Mouse (Mus musculus): ENCODE results near the gene Casp7. TPM values are rescaled to one million over a fixed set of nuclear protein-coding genes. Genes with fewer than 3 reads are reported as not detected.
A peak's percentile ranks its signal among the peaks of the same experiment; 100 is the strongest.
"Not testable (repeated sequence)": the region's sequence is repeated elsewhere in the genome, so short reads cannot be mapped to it uniquely, and the experiment has no call there.

Gene Casp7
- 1 to 10 TPM; 3.9 to 4.1 TPM for total RNA-seq (2021)
- long read RNA-seq, experiment 1, transcript Casp7-201 (7 exons, 2,350 nt): major isoform, 5 of 5 reads
- long read RNA-seq, experiment 1, partial matches to known transcripts: 0 of 5 reads
- long read RNA-seq, experiment 1, other reads (novel, unspliced or antisense): 0 of 5 reads
- long read RNA-seq, experiment 2, partial matches to known transcripts: 0 of 5 reads
- long read RNA-seq, experiment 2, other reads (novel, unspliced or antisense): 0 of 5 reads

DNA sequence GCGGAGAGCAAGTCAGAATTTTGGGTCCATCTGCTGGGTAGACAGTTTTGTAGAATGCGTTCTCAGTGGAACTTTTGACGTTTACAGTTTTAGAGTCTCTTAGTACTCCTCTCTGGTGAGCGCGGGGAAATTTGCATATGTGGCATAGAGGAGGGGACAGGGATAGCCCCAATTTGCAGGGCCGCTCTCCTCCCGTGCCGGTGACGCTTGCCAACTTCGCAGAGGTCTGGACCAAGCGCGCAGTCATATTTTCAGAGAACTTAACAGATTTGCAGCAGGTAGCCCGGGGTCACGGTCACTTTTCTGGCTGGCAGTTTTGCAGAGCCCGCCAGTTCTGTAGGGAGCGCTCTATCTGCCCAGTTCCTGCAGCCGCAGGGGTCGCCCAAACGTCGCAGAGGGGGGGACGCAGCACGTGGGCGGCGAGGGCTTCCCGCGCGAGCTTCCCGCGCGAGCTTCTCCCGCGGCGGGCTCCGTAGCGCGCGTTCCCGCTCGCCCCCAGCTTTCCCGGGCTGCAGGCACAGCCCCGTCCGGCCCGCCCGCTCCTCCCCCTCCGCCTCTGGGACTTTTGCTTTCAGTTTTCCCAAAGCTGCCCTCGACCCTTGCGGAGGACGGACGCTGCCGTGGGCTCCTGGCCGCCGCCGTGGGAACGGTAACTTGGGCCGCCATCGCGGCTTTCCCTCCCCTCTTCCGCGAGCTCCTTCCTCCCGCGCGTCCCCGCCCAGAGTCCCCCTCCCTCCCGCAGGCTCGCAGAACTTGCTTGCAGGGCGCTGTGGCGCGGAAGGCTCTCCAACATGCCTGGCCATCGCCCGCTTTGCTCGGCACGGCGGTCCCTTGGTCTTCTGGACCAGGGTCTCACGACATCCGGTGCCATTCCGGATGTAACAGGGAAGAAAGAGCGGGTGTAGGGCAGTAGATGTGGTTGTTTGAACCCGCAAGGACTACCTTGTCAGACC, at the start of gene Casp7:
Gene Casp7 (plus strand): TSS at position 461 of the 953 bp plus-strand sequence.
- Histone ChIP-seq H3K27ac (peak within 1 kb of the TSS; percentile 62), H3K4me3 (peak within 1 kb of the TSS; percentile 76)
- DNase-seq (ENCODE audit: extremely low spot score in 1 of 2, low spot score in 2 of 2): peak; percentile 41 to 51
- intact Hi-C loops (cut with DNase I): no loop called here
- no peak; the same call in 1 of the 2 replicates for TF ChIP-seq CTCF (IDR thresholded peaks at IDR 0.05)

DNA sequence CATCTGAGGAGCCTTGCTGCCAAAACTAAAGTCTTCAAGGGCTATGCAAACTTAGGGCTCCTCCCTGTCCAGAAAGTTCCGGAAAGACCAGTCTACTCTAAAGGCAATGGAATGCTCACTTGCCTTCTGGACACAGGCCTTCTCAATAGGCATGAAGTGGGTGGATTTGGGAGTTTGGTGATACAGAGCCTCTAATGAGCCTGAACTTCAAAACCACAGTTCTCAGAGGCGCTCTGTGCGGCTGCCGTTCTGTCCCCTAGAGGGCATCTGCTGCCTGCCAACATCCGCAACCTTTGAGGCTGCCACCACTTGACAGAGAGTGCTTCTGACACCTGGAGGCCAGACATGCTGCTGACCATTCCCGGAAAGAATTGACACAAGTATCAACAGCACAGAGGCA, 47.6 kb upstream of the Casp7 start:
- peak; percentile 23 for TF ChIP-seq CTCF (IDR thresholded peaks at IDR 0.05)
- no peak overlapping the region for H3K27ac ChIP-seq
- no peak for DNase-seq (ENCODE audit: extremely low spot score in 1 of 2, low spot score in 2 of 2)
- no peak overlapping the region for H3K4me3 ChIP-seq
- intact Hi-C loops (cut with DNase I): no loop called here

- DNase-seq (ENCODE audit: extremely low spot score in 1 of 2, low spot score in 2 of 2): no peak
- Histone ChIP-seq H3K4me3 (no peak overlapping the region), H3K27ac (no peak overlapping the region)
- intact Hi-C loops (cut with DNase I): no loop called here
- no peak for TF ChIP-seq CTCF (IDR thresholded peaks at IDR 0.05)
Observed at GRCm38 (mm10) chr19:56353689-56354088, 43.2 kb upstream of the Casp7 start.

GRCm38 (mm10) chr19:56355201-56355600, 41.7 kb upstream of the Casp7 start:
- DNase-seq (ENCODE audit: extremely low spot score in 1 of 2, low spot score in 2 of 2): no peak
- Histone ChIP-seq H3K4me3 (no peak overlapping the region), H3K27ac (no peak overlapping the region)
- TF ChIP-seq CTCF (IDR thresholded peaks at IDR 0.05): no peak
- intact Hi-C loops (cut with DNase I): no loop called here

DNA sequence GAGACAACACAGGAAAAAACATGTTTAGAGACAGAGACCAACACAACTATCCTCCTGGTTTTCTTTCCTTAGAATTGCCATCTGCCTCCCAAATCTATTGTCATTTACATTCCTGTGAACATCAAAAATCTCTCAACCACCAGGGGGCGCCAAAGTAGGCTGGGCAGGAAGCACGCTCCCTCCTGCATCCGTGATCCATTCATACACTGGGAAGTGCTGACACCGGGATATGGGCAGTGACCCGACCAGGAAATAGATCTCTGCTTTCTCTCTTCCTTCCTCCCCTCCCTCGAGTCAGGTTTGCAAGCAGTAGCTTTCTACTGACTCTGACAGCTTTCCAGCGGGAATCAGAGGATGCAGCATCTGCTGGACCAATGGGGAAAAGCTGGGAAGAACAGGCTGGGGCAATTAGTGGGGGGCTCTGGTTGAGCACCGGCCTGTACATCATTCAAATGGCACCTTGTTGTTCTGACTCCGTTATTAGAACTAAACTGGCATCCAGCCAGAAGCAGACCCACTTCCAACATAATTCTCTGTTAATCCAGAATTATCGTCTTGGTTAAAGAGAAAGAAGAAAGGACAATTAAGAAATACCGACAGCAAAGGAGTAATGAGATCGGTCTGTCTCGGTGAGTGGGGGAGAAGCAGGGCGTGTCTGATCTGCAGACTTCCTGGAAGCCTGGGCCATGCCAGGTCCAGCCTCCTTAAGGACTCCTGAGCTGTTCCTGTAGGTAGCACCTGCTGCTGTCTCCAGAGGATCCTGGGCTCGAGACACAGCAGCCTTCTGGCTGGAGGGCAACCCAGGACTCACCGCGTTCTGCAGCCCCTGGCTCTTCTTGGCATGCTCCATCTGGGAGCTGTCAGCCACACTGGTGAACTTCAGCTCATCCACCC, 40.2 kb upstream of the Casp7 start:
- Histone ChIP-seq H3K4me3 (no peak overlapping the region), H3K27ac (no peak overlapping the region)
- peak; percentile 69 to 80 for DNase-seq (ENCODE audit: extremely low spot score in 1 of 2, low spot score in 2 of 2)
- peak; percentile 75 for TF ChIP-seq CTCF (IDR thresholded peaks at IDR 0.05)
- intact Hi-C loops (cut with DNase I): loop anchor here (2.0 kb wide), 1 partner anchor 420 kb away; no protein-coding TSS in a partner anchor

DNA sequence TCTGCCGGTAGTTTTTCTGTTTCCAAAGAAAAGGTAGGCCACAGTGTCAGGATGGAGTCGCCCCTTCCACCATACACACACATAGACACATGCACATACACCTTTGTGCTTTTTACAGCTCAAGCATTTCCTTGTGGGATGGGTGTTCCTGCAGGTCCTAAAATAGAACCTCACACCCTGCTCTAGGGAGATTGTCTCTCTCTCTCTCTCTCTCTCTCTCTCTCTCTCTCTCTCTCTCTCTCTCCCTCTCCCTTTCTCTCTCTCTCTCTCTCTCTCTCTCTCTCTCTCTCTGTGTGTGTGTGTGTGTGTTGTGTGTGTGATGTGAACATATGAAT, 39.6 kb upstream of the Casp7 start:
- not testable (repeated sequence) for H3K27ac ChIP-seq; H3K4me3 ChIP-seq; DNase-seq (ENCODE audit: extremely low spot score in 1 of 2, low spot score in 2 of 2)
- intact Hi-C loops (cut with DNase I): loop anchor here (2.0 kb wide), 1 partner anchor 419 kb away; no protein-coding TSS in a partner anchor

DNA sequence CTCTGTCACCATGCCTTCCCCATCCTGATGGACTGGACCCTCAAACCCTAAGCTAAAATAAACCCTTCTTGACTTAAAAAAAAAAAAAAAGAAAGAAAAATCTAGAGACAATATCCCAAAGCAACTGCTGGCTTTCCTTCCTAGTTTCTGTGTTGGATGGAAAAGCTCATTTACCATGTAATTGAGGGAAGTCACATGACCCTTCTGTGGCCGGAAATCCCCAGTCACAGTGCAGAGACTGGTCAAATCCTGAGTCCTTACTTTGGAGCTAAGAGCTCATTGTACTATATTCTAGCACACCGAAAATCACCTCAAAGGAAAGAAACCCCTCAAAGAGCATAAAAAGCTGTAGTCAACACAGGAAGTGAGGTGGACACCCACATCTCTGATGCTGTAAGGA, 38.0 kb upstream of the Casp7 start:
- no peak for DNase-seq (ENCODE audit: extremely low spot score in 1 of 2, low spot score in 2 of 2)
- Histone ChIP-seq H3K4me3 (no peak overlapping the region), H3K27ac (no peak overlapping the region)
- TF ChIP-seq CTCF (IDR thresholded peaks at IDR 0.05): no peak
- intact Hi-C loops (cut with DNase I): no loop called here

DNA sequence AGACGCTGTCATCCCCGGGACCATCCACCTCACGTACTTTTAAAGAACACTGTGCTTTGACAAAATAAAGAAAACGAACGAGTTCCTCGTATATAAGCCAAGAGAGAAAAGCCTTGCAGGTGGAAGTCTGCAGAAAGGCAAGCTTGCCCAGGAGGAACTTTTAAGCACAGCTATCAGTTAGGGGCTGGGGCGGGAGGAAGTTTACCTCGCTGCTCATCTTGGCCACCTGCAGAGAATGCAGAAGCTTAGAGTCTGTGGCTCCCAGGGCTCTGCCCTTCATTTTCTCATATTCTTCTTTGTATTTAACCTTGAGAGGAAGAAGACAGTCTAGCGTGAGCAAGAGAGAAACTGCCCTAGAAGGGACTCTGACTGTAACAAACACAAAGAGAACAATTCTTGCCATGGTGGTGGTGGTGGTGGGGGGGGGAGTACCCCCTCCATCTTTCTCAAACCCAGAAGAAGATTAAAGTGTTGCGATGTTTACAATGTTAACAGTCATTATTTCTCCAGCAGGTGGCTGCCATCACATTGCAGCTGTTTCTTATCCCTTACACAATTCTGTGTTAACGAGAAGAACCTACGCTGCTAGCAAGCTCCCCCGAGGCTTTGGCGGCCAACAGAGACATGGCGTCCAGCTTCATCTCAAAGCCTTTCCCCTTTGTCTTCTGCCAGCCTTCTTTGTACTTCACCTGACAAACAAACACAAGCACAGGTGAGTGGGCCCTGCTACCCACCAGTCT, 33.0 kb upstream of the Casp7 start:
- Histone ChIP-seq H3K27ac (no peak overlapping the region), H3K4me3 (no peak overlapping the region)
- no peak for DNase-seq (ENCODE audit: extremely low spot score in 1 of 2, low spot score in 2 of 2)
- intact Hi-C loops (cut with DNase I): no loop called here
- no peak for TF ChIP-seq CTCF (IDR thresholded peaks at IDR 0.05)

DNA sequence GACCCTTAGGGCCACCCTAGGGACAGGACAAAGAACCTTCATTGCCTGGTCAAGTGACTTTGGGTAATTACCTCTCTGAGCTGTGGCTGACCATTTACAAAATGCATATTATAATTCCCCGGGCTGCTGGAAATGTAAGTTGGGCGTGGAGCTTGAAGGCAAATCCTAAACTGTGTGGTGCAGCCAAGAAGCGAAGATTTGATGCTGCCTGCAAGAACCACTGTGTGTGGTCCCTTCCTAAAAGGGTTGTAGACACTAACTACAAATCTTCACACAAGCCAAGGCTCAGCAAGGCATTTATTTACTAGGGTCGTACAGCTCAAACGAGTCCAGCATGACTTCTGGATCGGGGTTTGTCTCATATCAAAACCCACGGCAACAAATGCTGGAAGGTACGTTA, 32.4 kb upstream of the Casp7 start:
- DNase-seq (ENCODE audit: extremely low spot score in 1 of 2, low spot score in 2 of 2): no peak
- no peak for TF ChIP-seq CTCF (IDR thresholded peaks at IDR 0.05)
- H3K4me3 ChIP-seq: no peak overlapping the region
- no peak overlapping the region for H3K27ac ChIP-seq
- intact Hi-C loops (cut with DNase I): no loop called here

DNA sequence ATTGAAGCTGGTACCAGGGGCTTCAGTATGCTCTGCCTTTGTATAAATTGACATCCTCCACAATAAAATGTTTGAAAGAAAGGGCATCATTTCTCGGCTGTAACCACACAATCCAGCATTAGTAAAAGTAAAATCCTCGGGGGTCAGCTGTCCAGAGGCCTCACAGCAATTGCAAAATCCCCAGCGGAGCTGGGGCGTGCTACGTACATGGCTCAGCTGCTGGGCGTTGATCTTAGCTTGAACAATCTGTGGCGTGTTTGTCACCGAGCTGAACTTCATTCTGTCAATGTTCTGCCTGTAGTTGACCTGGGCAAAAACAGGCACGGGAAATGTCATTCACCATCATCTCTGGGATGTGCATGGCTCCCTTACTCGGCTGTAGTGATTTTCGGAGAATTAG, 30.8 kb upstream of the Casp7 start:
- Histone ChIP-seq H3K27ac (no peak overlapping the region), H3K4me3 (no peak overlapping the region)
- no peak for DNase-seq (ENCODE audit: extremely low spot score in 1 of 2, low spot score in 2 of 2)
- no peak for TF ChIP-seq CTCF (IDR thresholded peaks at IDR 0.05)
- intact Hi-C loops (cut with DNase I): no loop called here

GRCm38 (mm10) chr19:56366625-56367024, 30.3 kb upstream of the Casp7 start:
- intact Hi-C loops (cut with DNase I): no loop called here
- no peak for DNase-seq (ENCODE audit: extremely low spot score in 1 of 2, low spot score in 2 of 2)
- no peak for TF ChIP-seq CTCF (IDR thresholded peaks at IDR 0.05)
- Histone ChIP-seq H3K4me3 (no peak overlapping the region), H3K27ac (no peak overlapping the region)
